Mouse (Mus musculus): ENCODE measurements around the gene Sorcs1. TPM values are rescaled to one million over a fixed set of nuclear protein-coding genes. Genes with fewer than 3 reads are reported as not detected.

The Sorcs1 gene
- 0.54 and 1.4 TPM in 2 replicates for polyA plus RNA-seq (2012; rRNA removed; ENCODE audit: low replicate concordance)

DNA sequence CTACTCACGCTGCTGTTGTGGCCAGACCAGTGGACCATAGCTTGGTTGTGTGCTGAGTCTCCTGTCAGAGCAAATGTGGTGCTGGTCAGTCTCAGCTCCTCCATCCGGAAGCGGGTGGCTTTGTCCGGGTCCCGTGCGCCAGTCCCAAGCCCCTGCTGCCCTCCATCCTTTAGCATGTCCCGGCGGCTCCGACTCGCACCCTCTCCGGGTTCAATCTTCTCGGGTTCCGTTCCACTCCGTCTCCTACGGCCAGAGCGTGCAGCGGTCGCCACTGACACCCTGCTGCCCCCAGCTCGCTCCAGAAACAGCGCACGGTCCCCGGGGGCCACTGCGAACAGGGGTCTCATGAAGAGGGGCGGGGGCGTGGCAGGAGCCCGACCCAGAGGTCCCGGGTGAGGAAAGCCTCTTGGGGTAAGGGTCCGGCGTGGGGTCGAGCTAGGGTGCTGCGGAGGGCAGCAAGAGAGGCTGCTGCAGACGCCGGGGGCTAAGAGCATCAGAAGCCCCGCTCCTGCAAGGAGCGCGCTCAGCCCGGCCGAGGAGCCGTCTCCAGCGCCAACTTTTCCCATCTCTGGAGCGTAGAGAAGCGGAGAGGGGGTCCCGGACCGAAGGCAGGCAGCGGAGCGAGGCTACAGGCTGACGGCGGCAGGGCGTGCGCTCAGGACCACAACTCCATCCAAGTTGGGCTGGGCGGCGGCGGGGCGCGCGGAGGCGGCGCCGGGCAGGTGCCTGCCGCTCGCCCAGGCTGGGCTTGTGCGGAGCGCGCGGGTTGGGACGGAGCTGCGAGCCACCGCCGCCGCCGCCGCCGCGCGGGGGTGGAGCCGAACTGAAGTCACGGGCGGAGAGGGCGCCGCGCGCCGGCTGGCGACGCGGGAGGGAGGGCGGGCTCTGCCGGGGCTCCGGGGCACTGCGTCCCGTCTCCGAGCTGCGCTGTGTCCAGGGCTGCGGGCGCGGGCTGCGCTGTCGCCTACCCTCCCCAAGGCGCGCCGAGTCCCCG, at the start of gene Sorcs1:
Gene Sorcs1 (minus strand): TSS at position 744 of the 994 bp plus-strand sequence.

Data from mammary gland, adult 2 months (tissue).